Mouse (Mus musculus) heart, embryonic 14.5 days (tissue): Measurements from ENCODE around the gene 1700080O16Rik. TPM values are rescaled to one million over a fixed set of nuclear protein-coding genes. Genes with fewer than 3 reads are reported as not detected.

ENCODE experiments used
- ATAC-seq: fragments of 200-750 bp; cut with Nextera tagmentation; 2 replicates; pipeline ENCODE4 v1.8.0; 2017; ENCODE audit warnings: low read depth, moderate TSS enrichment; ENCODE audit not compliant: insufficient number of reproducible peaks, insufficient read depth, low FRiP score
- H3K27ac ChIP-seq, 2 experiments: fragments of 200-500 bp in 1 of 2; fragments of 300-500 bp in 1 of 2; sonication (generic) in 1 of 2; replicated peaks in 1 of 2; 2 replicates each; pipeline ENCODE4 v1.5.1; 2012 to 2014; ENCODE audit warnings: low read depth in 2 of 2, low read length in 2 of 2, control low read depth in 1 of 2, mild to moderate bottlenecking in 1 of 2, mixed read lengths in 1 of 2; ENCODE audit not compliant: control insufficient read depth in 1 of 2, insufficient read depth in 1 of 2
- H3K27me3 ChIP-seq: fragments of 300-500 bp; sonication (generic); 2 replicates; pipeline ENCODE4 v1.6.1; 2014; ENCODE audit warnings: mild to moderate bottlenecking, low read length, control low read depth; ENCODE audit not compliant: control insufficient read depth, insufficient read depth
- H3K36me3 ChIP-seq: fragments of 300-500 bp; sonication (generic); 2 replicates; pipeline ENCODE4 v1.6.1; 2014; ENCODE audit warnings: mild to moderate bottlenecking, control low read depth, low read length, mixed read lengths; ENCODE audit not compliant: control insufficient read depth, insufficient read depth
- H3K4me1 ChIP-seq, 2 experiments: fragments of 200-500 bp in 1 of 2; fragments of 300-500 bp in 1 of 2; sonication (generic) in 1 of 2; 2 replicates each; pipeline ENCODE4 v1.6.1; 2012 to 2014; ENCODE audit warnings: low read length in 2 of 2, control low read depth in 1 of 2, mixed read lengths in 1 of 2; ENCODE audit not compliant: control insufficient read depth in 2 of 2, insufficient read depth in 2 of 2
- H3K4me2 ChIP-seq: fragments of 300-500 bp; sonication (generic); 2 replicates; pipeline ENCODE4 v1.6.1; 2014; ENCODE audit warnings: mild to moderate bottlenecking, low read length
- H3K4me3 ChIP-seq, 2 experiments: fragments of 200-500 bp in 1 of 2; fragments of 300-500 bp in 1 of 2; sonication (generic) in 1 of 2; 2 replicates each; pipeline ENCODE4 v1.5.1; 2012 to 2014; ENCODE audit warnings: low read length in 2 of 2, mild to moderate bottlenecking in 2 of 2, control low read depth in 1 of 2, low read depth in 1 of 2, moderate library complexity in 1 of 2; ENCODE audit not compliant: control insufficient read depth in 1 of 2, insufficient read depth in 1 of 2
- H3K9ac ChIP-seq: fragments of 300-500 bp; sonication (generic); 2 replicates; pipeline ENCODE4 v1.6.1; 2014; ENCODE audit warnings: mild to moderate bottlenecking, low read length
- H3K9me3 ChIP-seq: fragments of 300-500 bp; sonication (generic); 2 replicates; pipeline ENCODE4 v1.6.1; 2016; ENCODE audit warnings: low read length, control low read depth; ENCODE audit not compliant: control insufficient read depth
- WGBS: fragments of 180-500 bp; shearing (Covaris S2); extraction: QIAGEN DNeasy Blood & Tissue Kit; methylation state at CpG from one replicate; pipeline ENCODE4 v1.1.7; 2014; 5-methylcytosine and 5-hydroxymethylcytosine counted together
- polyA plus RNA-seq: library from polyadenylated mRNA; unstranded; fragments of >200 nt; fragmentation: Nextera tagmentation; extraction: Ambion mirVana; gene quantifications from 2 replicates; pipeline ENCODE4 v1.2.1, GENCODE M21; 2014

Gene 1700080O16Rik
- polyA plus RNA-seq, 1 experiment from 2014 or later, result not detected

DNA sequence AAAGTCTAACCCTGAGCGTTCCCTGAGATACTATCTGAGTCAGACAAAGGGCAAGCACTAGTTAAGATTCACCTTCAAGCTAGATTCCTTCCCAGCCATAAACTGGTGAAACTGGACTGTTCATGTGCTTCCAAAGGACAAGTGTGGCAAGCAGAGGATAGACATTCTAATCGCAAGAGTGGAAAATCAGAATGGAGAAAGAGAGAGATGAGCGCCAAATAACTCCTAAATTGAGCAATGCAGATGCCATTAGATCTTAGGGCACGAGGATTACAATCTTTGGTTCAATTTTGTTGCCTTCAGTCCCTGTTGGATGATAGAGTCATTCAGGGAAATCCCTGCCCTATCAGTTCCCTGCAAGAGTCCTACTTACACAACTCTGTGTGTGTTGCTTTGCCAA is 53.5 kb downstream of the 1700080O16Rik start:
- Histone ChIP-seq H3K4me2 (no peak overlapping the region), H3K27me3 (no peaks in the 10 kb centered on the region), H3K27ac (no peak overlapping the region), H3K9me3 (no peaks in the 10 kb centered on the region), H3K36me3 (no peaks in the 10 kb centered on the region), H3K9ac (no peak overlapping the region), H3K4me3 (no peak overlapping the region), H3K4me1 (no peaks in the 10 kb centered on the region)
- ATAC-seq, result no peak
- WGBS, result 64% methylated on average over 4 of the region's 4 CpGs

Other genes starting within 250 kb of the 1700080O16Rik start
- 0.08 TPM in 1 of 2 replicates, not detected in the other for gene Usp26, start 171.5 kb downstream of the 1700080O16Rik start, polyA plus RNA-seq
- 41.4 and 46.5 TPM in 2 replicates for gene Gpc4, start 192.5 kb upstream of the 1700080O16Rik start, polyA plus RNA-seq